Mouse (Mus musculus) testis, postnatal 10 days (tissue): ENCODE results near the gene Rad54l2.

Source experiments
- DNase-seq: peaks from one replicate; pipeline ENCODE4 v3.0.0; 2021; ENCODE audit warnings: low spot score

Rad54l2 gene

GRCm38 (mm10) chr9:106788812-106789321 is at the start of gene Rad54l2:
Rad54l2 (minus strand) TSS chr9:106789194.
- peak; percentile 90 for DNase-seq

DNA sequence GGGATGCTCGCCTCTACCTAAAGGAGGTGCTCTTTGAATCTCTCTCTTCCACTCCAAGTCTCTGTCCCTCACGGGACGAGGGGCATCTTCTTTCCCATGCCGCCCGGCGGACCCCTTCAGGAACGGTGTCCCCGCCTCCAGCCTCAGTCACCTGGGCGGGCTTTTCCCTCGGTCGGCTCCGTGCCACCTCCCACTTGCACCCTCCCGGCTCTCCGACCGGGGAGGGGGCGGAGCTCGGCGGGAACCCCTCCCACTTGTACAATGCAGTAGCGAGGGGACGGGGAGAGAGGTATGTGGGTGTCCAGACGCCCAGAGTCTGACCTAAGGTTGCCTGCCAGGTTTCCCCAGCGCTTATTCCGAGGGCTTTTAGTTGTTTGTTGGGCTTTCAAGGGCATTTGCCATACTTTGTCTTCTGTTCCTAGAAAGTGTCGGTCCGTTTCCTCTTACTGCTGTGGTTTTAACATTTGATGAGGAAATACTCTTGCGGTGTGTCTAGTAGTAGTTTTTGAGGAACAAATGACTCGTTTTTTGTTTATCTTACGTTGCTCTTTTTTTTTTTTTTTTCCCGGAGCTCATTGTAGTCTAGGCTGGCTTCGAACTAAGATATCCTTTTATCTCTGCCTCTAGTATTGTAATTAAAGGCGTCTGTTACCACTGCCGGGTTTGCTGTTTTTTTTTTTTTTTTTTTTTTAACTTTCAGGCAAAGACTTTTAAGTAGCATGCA is 33.5 kb upstream of the Rad54l2 start:
- peak; percentile 96 for DNase-seq

GRCm38 (mm10) chr9:106821618-106822380 is 32.8 kb upstream of the Rad54l2 start, which contains the start of gene Dcaf1:
Dcaf1 (plus strand) TSS chr9:106821874.
- peak; percentile 93 for DNase-seq

GRCm38 (mm10) chr9:106821050-106821617 is 32.1 kb upstream of the Rad54l2 start:
- DNase-seq: no peak

DNA sequence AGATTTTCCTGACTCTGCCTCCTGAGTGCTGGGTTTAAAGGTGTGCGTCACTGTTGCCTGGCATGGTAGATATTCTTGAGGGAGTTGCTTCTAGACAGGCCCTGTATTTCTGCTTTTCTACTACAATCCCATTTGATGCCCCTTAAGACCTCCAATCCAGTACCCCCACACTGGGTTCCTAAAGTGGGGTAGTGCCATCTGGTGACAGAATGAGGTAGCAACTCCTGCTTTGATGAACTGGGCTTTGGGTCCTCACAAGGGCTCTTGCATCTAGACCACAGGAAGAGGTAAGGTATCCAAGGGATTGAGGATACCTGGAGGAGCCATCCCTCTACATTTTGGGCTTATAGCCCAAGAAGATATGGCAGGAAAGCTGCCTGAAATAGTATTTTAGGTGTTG is 30.2 kb upstream of the Rad54l2 start:
- DNase-seq: no peak

DNA sequence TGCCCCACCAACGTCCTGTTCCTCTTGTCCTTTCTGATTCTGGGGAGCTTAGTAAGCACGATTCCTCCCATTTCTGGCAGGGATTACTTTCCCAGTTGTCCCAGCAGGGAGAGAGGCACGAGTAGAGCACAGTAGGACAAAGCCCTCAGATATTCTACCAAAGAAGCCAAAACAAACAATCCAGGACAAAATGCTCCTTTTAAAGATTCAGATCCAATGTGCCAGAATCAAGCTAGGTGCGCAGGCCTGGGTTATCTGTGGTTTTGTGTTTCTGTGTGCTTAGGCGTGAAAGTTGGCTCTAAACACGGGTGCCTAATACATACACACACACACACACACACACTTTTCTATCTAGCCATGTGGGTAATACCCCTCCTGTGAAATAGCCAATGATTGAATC is 29.2 kb upstream of the Rad54l2 start:
- DNase-seq: no peak

DNA sequence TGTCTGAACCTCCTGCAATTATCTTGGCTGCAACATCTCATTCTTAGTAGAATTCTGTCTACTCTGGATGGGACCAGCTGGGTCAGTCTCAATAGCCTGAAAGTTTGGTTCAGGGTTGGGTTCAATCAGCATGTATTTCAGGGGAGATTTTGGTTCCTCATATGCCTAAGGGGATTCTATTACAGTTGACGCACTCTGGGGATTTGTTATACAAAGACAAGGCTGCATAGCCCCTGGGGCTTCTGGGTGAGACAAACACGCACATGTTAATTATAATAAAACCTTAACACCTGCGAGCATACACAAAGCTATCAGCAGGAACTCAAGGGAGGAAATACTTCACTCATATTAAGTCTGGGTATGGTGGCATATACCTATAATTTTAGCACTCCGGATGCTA is 17.5 kb upstream of the Rad54l2 start:
- DNase-seq: no peak

DNA sequence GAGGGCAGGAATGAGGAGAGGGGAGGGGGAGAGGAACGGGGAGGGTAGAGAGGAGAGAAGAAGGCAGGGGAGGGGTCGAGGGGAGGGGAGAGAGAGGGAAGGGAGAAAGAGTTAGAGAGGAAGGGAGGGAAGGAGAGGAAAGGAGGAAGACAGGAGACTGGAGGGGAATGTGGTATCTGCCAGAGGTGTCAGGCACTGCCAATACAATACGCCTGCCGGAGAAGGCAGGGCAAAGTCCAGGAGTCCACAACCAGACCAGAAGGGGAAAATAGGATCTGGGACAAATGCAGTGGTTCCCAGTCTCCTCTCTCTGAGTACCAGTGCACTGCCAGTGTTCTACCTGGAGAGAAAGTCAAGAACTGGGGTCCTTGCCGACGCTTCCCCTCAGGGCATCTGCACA is 1.8 kb upstream of the Rad54l2 start:
- no peak for DNase-seq

GRCm38 (mm10) chr9:106789363-106789762 is 369 bp upstream of the Rad54l2 start:
- DNase-seq: no peak

GRCm38 (mm10) chr9:106787979-106788811 is 799 bp downstream of the Rad54l2 start:
- DNase-seq: no peak

DNA sequence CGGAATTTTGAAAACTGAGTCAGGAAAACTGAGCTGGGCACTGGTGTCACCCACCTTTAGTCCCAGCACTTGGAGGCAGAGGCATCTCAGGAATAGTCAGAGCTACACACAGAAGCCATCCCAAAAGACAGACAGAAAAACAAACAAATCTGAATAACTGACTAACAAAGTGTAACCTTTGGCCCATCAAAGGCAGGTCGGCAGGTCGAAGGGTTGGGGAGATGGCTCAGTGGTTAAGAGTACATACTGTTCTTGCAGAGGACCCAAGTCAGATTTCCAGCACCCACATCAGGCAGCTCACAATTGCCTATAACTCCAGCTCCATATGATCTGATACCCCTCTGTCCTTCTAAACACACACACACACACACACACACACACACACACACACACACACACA is 3.8 kb downstream of the Rad54l2 start:
- no peak for DNase-seq

DNA sequence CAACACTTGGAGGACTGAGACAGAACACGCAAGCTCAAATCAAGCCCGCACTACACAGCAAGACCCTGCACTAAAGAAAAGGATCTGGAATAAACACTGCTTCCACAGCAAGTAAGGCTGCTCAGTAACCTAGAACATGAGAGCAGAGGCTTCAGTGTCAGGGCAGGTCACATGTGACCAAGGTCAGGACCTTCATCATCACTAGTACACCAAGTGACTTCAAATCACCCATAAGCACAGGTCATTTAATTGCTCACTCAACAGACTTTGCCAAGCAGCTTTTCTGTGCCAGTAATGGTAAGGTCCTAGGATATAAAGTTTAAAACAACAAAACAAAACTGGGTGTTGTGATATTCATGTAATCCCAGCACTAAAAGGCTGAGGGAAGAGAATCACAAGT is 5.4 kb downstream of the Rad54l2 start:
- no peak for DNase-seq

DNA sequence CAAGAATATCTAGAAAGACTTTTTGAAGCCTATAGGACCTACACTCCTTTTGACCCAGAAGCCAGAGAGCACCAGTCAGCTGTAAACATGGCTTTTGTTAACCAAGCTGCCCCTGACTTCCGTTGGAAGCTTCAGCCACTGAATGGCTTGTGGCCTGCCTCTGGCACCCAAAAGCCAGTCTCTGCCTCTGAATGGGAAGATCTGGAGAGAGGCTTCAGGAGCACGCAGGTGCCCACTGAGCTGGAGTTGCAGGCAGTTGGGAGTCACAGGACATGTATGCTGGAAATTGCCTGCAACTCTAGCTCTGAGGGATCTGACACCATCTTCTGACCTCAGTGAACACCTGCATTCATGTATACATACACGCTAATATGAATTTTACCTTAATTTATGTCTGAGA is 8.9 kb downstream of the Rad54l2 start:
- no peak for DNase-seq

DNA sequence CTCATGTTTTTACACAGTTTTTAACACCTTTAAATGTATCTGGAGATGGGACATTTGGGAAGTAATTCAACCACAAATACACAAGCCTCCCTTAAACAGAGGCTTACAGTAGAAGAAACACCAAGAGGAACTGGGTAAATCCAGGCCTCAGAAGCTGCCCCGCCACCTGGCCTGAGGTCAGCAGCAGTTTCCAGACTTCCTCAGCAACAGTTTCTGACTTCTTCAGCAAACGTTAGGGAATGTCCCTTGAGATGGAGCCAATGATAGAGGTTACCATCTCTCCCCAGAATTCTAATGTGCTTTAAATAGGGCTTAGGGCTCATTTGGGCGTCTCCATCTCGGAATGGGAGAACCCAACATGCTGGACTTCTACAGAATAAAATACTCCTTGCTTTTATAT is 10.7 kb downstream of the Rad54l2 start:
- DNase-seq: no peak

GRCm38 (mm10) chr9:106777423-106777822 is 11.6 kb downstream of the Rad54l2 start:
- DNase-seq: no peak

DNA sequence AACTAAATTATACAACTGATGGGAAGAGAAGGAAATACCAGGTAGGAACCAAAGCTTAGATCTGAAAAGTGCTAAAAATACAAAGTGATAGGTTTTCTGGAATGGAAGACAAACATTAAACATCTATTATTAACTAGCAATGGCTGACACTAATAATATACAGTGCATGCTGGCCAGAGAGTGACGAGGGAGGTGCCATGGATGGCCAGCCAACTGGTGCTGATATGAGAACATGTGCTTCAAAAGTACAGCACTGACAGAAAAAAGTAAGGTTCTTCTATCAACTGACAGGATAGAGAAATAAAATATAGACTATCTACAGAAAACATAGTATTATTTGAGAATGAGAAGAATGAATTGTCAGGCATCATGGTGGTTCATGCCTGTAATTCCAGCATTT is 12.9 kb downstream of the Rad54l2 start:
- DNase-seq: no peak

DNA sequence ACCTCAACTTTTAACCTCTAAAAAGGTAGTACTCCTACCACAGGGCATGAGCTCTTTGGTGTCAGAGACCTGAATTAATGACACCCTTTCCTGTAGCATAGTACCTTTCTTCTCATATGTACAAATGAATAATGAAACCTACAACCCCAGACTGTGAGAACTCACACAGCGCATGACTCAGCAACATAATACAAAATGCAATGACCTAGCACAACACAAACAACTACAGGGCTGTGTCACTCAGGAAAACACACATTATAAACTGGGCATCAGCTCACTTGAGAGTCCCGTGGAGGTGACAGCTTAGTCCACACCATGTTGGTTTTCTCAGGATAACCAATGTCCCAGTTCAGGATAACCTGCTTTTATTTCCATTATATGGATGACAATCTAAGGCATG is 17.2 kb downstream of the Rad54l2 start:
- no peak for DNase-seq

- DNase-seq: no peak
Measured at GRCm38 (mm10) chr9:106770216-106770615, 18.8 kb downstream of the Rad54l2 start.

DNA sequence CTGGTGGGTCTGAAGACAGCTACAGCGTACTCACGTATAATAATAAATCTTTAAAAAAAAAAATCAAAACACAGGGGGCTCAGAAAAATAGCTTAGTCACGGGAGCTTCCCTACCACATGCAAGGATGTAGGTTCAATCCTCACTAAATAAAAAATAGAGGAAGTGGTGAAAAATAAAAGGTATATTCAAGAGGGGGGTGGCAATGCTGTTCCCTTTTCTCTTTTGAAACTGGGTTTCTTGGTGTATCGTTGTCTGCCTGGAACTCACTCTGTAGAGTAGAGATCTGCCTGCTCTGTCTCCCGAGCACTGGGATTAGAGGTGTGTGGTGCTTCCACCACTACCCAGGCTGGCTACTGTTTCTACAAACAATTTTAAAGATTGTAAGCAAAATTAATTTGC is 19.2 kb downstream of the Rad54l2 start:
- DNase-seq: no peak

GRCm38 (mm10) chr9:106756421-106756820 is 32.6 kb downstream of the Rad54l2 start:
- DNase-seq: no peak

- DNase-seq: no peak
Measured at GRCm38 (mm10) chr9:106755776-106756175, 33.2 kb downstream of the Rad54l2 start.

- DNase-seq: no peak
Measured at GRCm38 (mm10) chr9:106754311-106754710, 34.7 kb downstream of the Rad54l2 start.
